ENCODE assay signal across 9 mouse cellular contexts in the genomic region with DNA sequence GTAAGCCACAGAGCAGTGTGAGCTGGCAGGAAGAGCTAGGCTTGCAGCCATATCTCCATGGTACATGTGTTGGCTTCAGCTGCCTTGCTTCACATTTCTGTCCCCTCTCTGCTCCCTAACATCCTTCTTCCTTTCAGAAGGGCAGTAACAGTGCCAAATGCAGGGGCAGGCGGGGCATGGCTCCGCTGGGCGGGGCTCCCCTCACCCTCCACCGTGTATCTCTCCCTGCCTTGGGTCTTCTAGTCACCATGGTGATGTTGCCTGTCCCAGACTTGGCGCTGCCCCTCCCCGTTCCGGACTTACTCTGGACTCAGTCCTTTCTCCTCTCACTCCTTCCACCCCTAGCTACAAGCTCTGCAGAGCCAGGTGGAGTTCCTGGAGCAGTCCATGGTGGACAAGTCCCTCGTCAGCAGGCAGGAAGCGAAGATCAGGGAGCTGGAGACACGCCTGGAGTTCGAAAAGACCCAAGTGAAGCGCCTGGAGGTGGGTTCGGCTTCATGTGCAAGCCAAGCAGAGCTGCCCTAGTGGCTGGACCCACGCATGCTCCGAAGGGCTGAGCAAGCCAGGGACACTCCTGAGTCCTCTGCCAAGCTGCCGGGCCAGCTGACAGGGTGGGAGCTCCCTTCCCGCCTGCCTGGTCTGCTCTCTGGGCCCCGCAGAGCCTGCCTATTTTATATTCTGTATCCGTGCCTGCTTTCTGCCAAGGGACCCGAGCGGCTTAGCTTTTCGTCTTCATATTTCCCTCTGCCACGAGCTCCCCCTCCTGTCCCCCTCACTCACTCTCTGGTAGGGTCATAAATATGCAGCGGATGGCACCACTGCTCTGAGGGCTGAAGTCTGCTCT. TPM values are rescaled to one million over a fixed set of nuclear protein-coding genes. Genes with fewer than 3 reads are reported as not detected.
DNase-seq lines count a peak whose midpoint lies in the region; ATAC-seq and TF ChIP-seq lines count a peak whose summit lies in the region.
"Had no signal": no experiment of that assay in that cellular context is flagged by ENCODE, and none has a peak within 500 bp of the region (broad histone marks: within the 10 kb centered on the region; RNA-seq: fewer than 3 reads in every experiment).

No protein-coding gene starts in this region.

- H3K4me2 ChIP-seq in lung, embryonic 14.5 days, result 0 out of 2 replicates have a peak overlapping the region, but pooled peaks have one; percentile 10
- peak overlapping the region; percentile 9; the same call in 1 of the 2 replicates for H3K4me2 ChIP-seq in embryonic facial prominence, embryonic 15.5 days (replicated peaks)
- peak overlapping the region; percentile 21 for H3K4me2 ChIP-seq in hindbrain, embryonic 14.5 days (replicated peaks)

- H3K27me3 ChIP-seq in lung, embryonic 14.5 days (ENCODE audit: insufficient read depth, low read length), result no peaks in the 10 kb centered on the region
- no peaks in the 10 kb centered on the region for H3K27me3 ChIP-seq in embryonic facial prominence, embryonic 15.5 days
- H3K27me3 ChIP-seq in hindbrain, embryonic 14.5 days (ENCODE audit: control insufficient read depth, insufficient read depth, low read length), result no peaks in the 10 kb centered on the region

- no peaks in the 10 kb centered on the region for H3K9me3 ChIP-seq in lung, embryonic 14.5 days (ENCODE audit: low read depth, low read length)
- no peaks in the 10 kb centered on the region for H3K9me3 ChIP-seq in embryonic facial prominence, embryonic 15.5 days (replicated peaks)
- no peaks in the 10 kb centered on the region for H3K9me3 ChIP-seq in hindbrain, embryonic 14.5 days (ENCODE audit: control insufficient read depth, low read length)
- H3K9me3 ChIP-seq: G1E had no signal

- peaks cover 69% of the 10 kb centered on the region for H3K36me3 ChIP-seq in lung, embryonic 14.5 days (ENCODE audit: insufficient read depth)
- H3K36me3 ChIP-seq in embryonic facial prominence, embryonic 15.5 days, result peaks cover 61% of the 10 kb centered on the region
- peaks cover 70% of the 10 kb centered on the region for H3K36me3 ChIP-seq in hindbrain, embryonic 14.5 days (replicated peaks; ENCODE audit: control insufficient read depth, insufficient read depth)

- H3K4me1 ChIP-seq in lung, embryonic 14.5 days (ENCODE audit: insufficient read depth), result 0 out of 2 replicates have a peak, but pooled peaks cover 4% of the 10 kb centered on the region
- peaks cover 32% of the 10 kb centered on the region for H3K4me1 ChIP-seq in embryonic facial prominence, embryonic 15.5 days
- peaks cover 70% of the 10 kb centered on the region for H3K4me1 ChIP-seq in hindbrain, embryonic 14.5 days (replicated peaks; ENCODE audit: control insufficient read depth, insufficient read depth, low read length)

- H3K4me3 ChIP-seq in lung, embryonic 14.5 days (ENCODE audit: low read depth, low read length), result no peak overlapping the region
- H3K4me3 ChIP-seq in embryonic facial prominence, embryonic 15.5 days (replicated peaks), result 0 out of 2 replicates have a peak overlapping the region, but pooled peaks have one; percentile 2
- no peak overlapping the region for H3K4me3 ChIP-seq in hindbrain, embryonic 14.5 days (replicated peaks; ENCODE audit: low read length)

- no peak overlapping the region for H3K9ac ChIP-seq in lung, embryonic 14.5 days
- no peak overlapping the region for H3K9ac ChIP-seq in embryonic facial prominence, embryonic 15.5 days
- peak overlapping the region; percentile 21; the same call in 1 of the 2 replicates for H3K9ac ChIP-seq in hindbrain, embryonic 14.5 days

- DNase-seq in lung, embryonic 14.5 days, result peak; percentile 52
- no peak for DNase-seq in lung, adult 18-20 months
- DNase-seq in hindbrain, embryonic 14.5 days (ENCODE audit: low spot score), result peak; percentile 72
- DNase-seq in lung, postnatal 14 days, result peak; percentile 42
- no peak for DNase-seq in adrenal gland, adult 18-20 months (ENCODE audit: low spot score in 2 of 2)
- no peak for DNase-seq in testis, postnatal 14 days (ENCODE audit: low spot score)
- no peak for DNase-seq in urinary bladder, postnatal 36 days (ENCODE audit: low spot score in 2 of 2)

- no peak overlapping the region; the same call in 1 of the 2 replicates for H3K27ac ChIP-seq in lung, embryonic 14.5 days (ENCODE audit: low read depth)
- H3K27ac ChIP-seq in embryonic facial prominence, embryonic 15.5 days (replicated peaks), result peak overlapping the region; percentile 63
- H3K27ac ChIP-seq in hindbrain, embryonic 14.5 days, result peak overlapping the region; percentile 91

- ATAC-seq in lung, embryonic 14.5 days (ENCODE audit: insufficient read depth), result 0 out of 2 replicates have a peak, but pooled peaks have one; percentile 29
- peak; percentile 84 for ATAC-seq in embryonic facial prominence, embryonic 15.5 days (ENCODE audit: insufficient number of reproducible peaks, low FRiP score, low TSS enrichment, low read depth)
- ATAC-seq in hindbrain, embryonic 14.5 days (ENCODE audit: low FRiP score), result peak; percentile 87

- no peak for TF ChIP-seq CTCF in lung, embryonic 14.5 days (IDR thresholded peaks at IDR 0.05; ENCODE audit: low read depth)

- whole genome bisulfite sequencing in lung, embryonic 14.5 days, result 48% methylated on average over 24 of the region's 24 CpGs
- WGBS in embryonic facial prominence, embryonic 15.5 days, result 51% methylated on average over 24 of the region's 24 CpGs
- 23% methylated on average over 24 of the region's 24 CpGs for WGBS in hindbrain, embryonic 14.5 days

RNA-seq across cellular contexts. Expression of a gene that starts 43.3 kb away (rescaled TPM):
- polyA plus RNA-seq in lung, embryonic 14.5 days (2014; fragmentation: Nextera tagmentation; extraction: Ambion mirVana), result 0.88 and 1.6 TPM in 2 replicates
- polyA plus RNA-seq in embryonic facial prominence, embryonic 15.5 days (2015; fragmentation: Nextera tagmentation; extraction: Ambion mirVana), result 0.45 and 1.0 TPM in 2 replicates
- polyA plus RNA-seq in hindbrain, embryonic 14.5 days (2014; fragmentation: Nextera tagmentation; extraction: Ambion mirVana), result 2.8 and 6.1 TPM in 2 replicates
- total RNA-seq in adrenal gland, adult 18-20 months (2021), result 1 to 10 TPM in 1 of 2 experiments, under 1 TPM in 1; 0.26 to 2.4 TPM
- total RNA-seq: G1E had no signal
- polyA plus RNA-seq: G1E had no signal

Comparison
In these comparisons a context has a peak if more than half of its experiments do, and no peak if none do; other contexts are left out.
1. DNase-seq: peak in lung, embryonic 14.5 days (single experiment), hindbrain, embryonic 14.5 days (single experiment) and lung, postnatal 14 days (single experiment); none in lung, adult 18-20 months (0 of 2), adrenal gland, adult 18-20 months (0 of 2), testis, postnatal 14 days (single experiment) and urinary bladder, postnatal 36 days (0 of 2).
2. ATAC-seq: peak in every context shown above with its lines; median percentile 87 in hindbrain, embryonic 14.5 days; 84 in embryonic facial prominence, embryonic 15.5 days; 29 in lung, embryonic 14.5 days.
3. Peak in every context shown above with its lines, with median percentiles within 50 percentile points of each other: H3K4me2 ChIP-seq.